ENCODE assay signal across 48 mouse cellular contexts in genomic region chr1:134363194-134363593, GRCm38 (mm10). TPM values are rescaled to one million over a fixed set of nuclear protein-coding genes. Genes with fewer than 3 reads are reported as not detected.
"Had no signal": no experiment of that assay in that cellular context is flagged by ENCODE, and none has a peak within 500 bp of the region (broad histone marks: within the 10 kb centered on the region; RNA-seq: fewer than 3 reads in every experiment).

No protein-coding gene starts in this region.

- DNase-seq: heart, postnatal 10 days; heart, postnatal 14 days; heart, postnatal 36 days; heart, postnatal 4 days; kidney, adult 11 months; kidney, adult 18-20 months; kidney, adult 8-10 months; kidney, postnatal 10 days; kidney, postnatal 14 days; kidney, postnatal 25 days; kidney, postnatal 36 days; kidney, postnatal 4 days; layer of hippocampus, adult 9-11 months; layer of hippocampus, postnatal 36 days had no signal

- H3K27me3 ChIP-seq: heart, embryonic 12.5 days; heart, embryonic 13.5 days; heart, embryonic 15.5 days; hindbrain, embryonic 15.5 days; intestine, embryonic 15.5 days had no signal

- H3K9me3 ChIP-seq: heart, embryonic 10.5 days; heart, embryonic 12.5 days; heart, embryonic 13.5 days; heart, embryonic 15.5 days; hindbrain, embryonic 10.5 days; hindbrain, embryonic 13.5 days; hindbrain, embryonic 15.5 days; intestine, embryonic 15.5 days; kidney, embryonic 15.5 days had no signal

- ATAC-seq: hindbrain, embryonic 16.5 days; hindbrain, postnatal 0 days; inflammation-experienced regulatory T-cells, adult 6 months; intestine, embryonic 15.5 days; intestine, embryonic 16.5 days; intestine, postnatal 0 days had no signal

- H3K9ac ChIP-seq: heart, embryonic 15.5 days; intestine, embryonic 15.5 days had no signal

- H3K4me3 ChIP-seq: left cerebral cortex, adult 2 months had no signal

- H3K27ac ChIP-seq: heart, embryonic 13.5 days; heart, embryonic 15.5 days; hindbrain, embryonic 13.5 days; hindbrain, embryonic 15.5 days; intestine, embryonic 15.5 days; kidney, embryonic 15.5 days; left cerebral cortex, adult 2 months had no signal

RNA-seq across cellular contexts. Expression of gene 4933406M09Rik, which starts 22.5 kb away (rescaled TPM):
- total RNA-seq: heart, postnatal 10 days; heart, postnatal 14 days; heart, postnatal 25 days; heart, postnatal 36 days; heart, postnatal 4 days; hematopoietic stem cell, adult 5-6 weeks; hindbrain, postnatal 0 days; layer of hippocampus, adult 18-20 months; layer of hippocampus, adult 2 months; layer of hippocampus, adult 8-10 months; layer of hippocampus, postnatal 10 days; layer of hippocampus, postnatal 14 days; layer of hippocampus, postnatal 25 days; layer of hippocampus, postnatal 36 days; left cerebral cortex, adult 18-20 months; left cerebral cortex, adult 2 months had no signal
- polyA plus RNA-seq: heart, embryonic 10.5 days; heart, embryonic 12.5 days; heart, embryonic 13.5 days; heart, embryonic 14.5 days; heart, embryonic 15.5 days; heart, embryonic 16.5 days; heart, postnatal 0 days; hindbrain, embryonic 10.5 days; hindbrain, embryonic 11.5 days; hindbrain, embryonic 13.5 days; hindbrain, embryonic 14.5 days; hindbrain, embryonic 15.5 days; hindbrain, postnatal 0 days; inflammation-experienced regulatory T-cells, adult 6 months; intestine, embryonic 14.5 days; intestine, embryonic 15.5 days; intestine, postnatal 0 days; kidney, embryonic 14.5 days; kidney, embryonic 15.5 days; kidney, embryonic 16.5 days; kidney, postnatal 0 days; large intestine, adult 2 months had no signal
